Mouse (Mus musculus) G1E-ER4 (cell line): ENCODE measurements around the gene Lrmda. TPM values are rescaled to one million over a fixed set of nuclear protein-coding genes. Genes with fewer than 3 reads are reported as not detected.

Source experiments
- GATA1 ChIP-seq: IDR thresholded peaks from one replicate; pipeline ENCODE4 v1.8.0; 2012; ENCODE audit warnings: low read length, inconsistent platforms
- polyA plus RNA-seq: library from polyadenylated mRNA; stranded (reverse); fragments of >175 nt; gene quantifications from 2 replicates; pipeline ENCODE4 v1.2.3, GENCODE M21; 2012

The Lrmda gene
- polyA plus RNA-seq, 1 experiment, result not detected

- no peak for TF ChIP-seq GATA1
These were observed 807.3 kb downstream of the Lrmda start for GRCm38 (mm10) chr14:22826825-22827224.

- no peak for TF ChIP-seq GATA1
These were observed 817.5 kb downstream of the Lrmda start for GRCm38 (mm10) chr14:22837058-22837457.

GRCm38 (mm10) chr14:22841136-22841535, 821.6 kb downstream of the Lrmda start:
- no peak for TF ChIP-seq GATA1

- TF ChIP-seq GATA1, result no peak
These were observed 824.5 kb downstream of the Lrmda start for GRCm38 (mm10) chr14:22844006-22844405.

- TF ChIP-seq GATA1, result no peak
These were observed 825.9 kb downstream of the Lrmda start for GRCm38 (mm10) chr14:22845401-22845800.

GRCm38 (mm10) chr14:22847011-22847786, 827.7 kb downstream of the Lrmda start:
- no peak for TF ChIP-seq GATA1

GRCm38 (mm10) chr14:22849108-22849507, 829.6 kb downstream of the Lrmda start:
- no peak for TF ChIP-seq GATA1

GRCm38 (mm10) chr14:22860631-22861030, 841.1 kb downstream of the Lrmda start:
- no peak for TF ChIP-seq GATA1

- no peak for TF ChIP-seq GATA1
These were observed 844.6 kb downstream of the Lrmda start for GRCm38 (mm10) chr14:22864132-22864531.

GRCm38 (mm10) chr14:22874584-22874983, 855.1 kb downstream of the Lrmda start:
- TF ChIP-seq GATA1, result no peak

- no peak for TF ChIP-seq GATA1
These were observed 867.7 kb downstream of the Lrmda start for GRCm38 (mm10) chr14:22887182-22887581.

GRCm38 (mm10) chr14:22899312-22899711, 879.8 kb downstream of the Lrmda start:
- no peak for TF ChIP-seq GATA1

GRCm38 (mm10) chr14:22902116-22902515, 882.6 kb downstream of the Lrmda start:
- no peak for TF ChIP-seq GATA1

- no peak for TF ChIP-seq GATA1
These were observed 883.4 kb downstream of the Lrmda start for GRCm38 (mm10) chr14:22902914-22903313.

GRCm38 (mm10) chr14:22905741-22906667, 886.5 kb downstream of the Lrmda start:
- TF ChIP-seq GATA1, result no peak

- TF ChIP-seq GATA1, result no peak
These were observed 887.2 kb downstream of the Lrmda start for GRCm38 (mm10) chr14:22906716-22907115.
